Mouse (Mus musculus) right cerebral cortex, postnatal 25 days (tissue): ENCODE data around the gene Bcr.

Source experiments
- DNase-seq: peaks from one replicate; pipeline ENCODE4 v3.0.0; 2022

The Bcr gene

DNA sequence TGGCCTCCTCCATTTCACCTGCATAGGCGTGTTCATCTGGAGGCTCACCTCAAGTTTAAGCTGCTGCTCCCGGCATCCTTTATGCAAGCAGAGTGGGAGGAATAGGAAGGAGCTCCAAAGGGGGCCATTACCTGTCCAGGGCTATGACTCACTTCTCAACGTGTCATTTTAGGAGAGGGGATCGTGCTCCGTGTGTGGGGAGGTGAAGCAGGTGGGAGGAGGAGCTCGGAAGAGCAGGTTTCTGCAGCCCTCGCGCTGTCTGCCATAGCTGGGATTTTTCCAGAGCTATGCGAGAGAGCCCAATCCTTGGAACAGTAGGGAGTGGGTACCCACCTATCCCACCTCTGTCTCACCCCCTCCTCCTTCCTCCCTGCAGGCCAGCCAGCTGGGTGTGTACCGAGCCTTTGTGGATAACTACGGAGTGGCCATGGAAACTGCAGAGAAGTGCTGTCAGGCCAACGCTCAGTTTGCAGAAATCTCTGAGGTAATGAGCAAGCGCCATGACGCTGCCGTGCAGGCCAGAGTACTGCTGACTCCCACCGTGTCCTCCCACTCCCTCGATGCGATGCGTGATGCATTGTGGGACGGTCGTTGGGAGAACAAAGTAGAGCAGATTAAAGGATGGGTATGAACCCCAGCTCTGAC lies 75.2 kb downstream of the Bcr start:
- peak; percentile 50 for DNase-seq

DNA sequence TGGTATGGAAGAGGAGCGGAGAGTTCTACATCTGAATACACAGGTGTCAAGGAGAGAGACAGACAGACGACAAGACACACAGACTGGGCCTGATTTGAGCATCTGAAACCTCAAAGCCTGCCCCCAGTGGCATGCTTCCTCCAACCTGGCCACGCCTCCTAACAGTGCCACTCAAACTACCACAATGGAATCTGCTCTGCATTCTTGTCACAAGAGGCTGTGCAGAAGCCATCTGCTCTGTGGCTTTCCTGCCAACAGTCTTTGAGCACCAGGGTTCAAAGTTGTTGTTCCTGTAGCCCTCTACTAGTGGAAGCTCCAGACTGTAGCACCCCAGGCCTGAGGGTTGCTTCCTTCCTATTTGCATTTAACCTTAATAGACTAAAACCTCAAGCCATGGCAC lies 76.8 kb downstream of the Bcr start:
- DNase-seq: no peak

- DNase-seq: no peak
Observed at GRCm38 (mm10) chr10:75145221-75145620, 84.8 kb downstream of the Bcr start.

- no peak for DNase-seq
Observed at GRCm38 (mm10) chr10:75146001-75146400, 85.6 kb downstream of the Bcr start.

- DNase-seq: no peak
Observed at GRCm38 (mm10) chr10:75146619-75147018, 86.2 kb downstream of the Bcr start.

DNA sequence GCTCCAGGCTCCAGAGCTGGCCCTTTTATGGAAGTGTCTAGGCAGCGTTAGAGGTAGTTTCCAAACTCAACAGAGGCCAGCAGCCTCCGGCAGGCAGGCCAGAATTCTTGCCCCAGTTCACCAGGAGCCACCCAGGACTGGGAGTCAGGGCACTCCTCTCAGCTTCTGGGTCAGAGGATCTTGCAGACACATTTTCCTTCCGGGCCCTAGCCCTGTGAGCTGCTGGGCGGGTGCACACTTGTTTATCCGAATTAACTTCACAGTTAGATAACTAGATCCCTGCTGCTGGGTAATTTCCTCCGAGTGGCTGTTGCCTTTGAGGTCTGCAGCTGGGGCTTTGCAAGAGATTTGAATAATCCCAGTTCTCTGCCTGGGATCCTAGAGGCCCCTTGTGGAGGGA lies 87.9 kb downstream of the Bcr start:
- no peak for DNase-seq

DNA sequence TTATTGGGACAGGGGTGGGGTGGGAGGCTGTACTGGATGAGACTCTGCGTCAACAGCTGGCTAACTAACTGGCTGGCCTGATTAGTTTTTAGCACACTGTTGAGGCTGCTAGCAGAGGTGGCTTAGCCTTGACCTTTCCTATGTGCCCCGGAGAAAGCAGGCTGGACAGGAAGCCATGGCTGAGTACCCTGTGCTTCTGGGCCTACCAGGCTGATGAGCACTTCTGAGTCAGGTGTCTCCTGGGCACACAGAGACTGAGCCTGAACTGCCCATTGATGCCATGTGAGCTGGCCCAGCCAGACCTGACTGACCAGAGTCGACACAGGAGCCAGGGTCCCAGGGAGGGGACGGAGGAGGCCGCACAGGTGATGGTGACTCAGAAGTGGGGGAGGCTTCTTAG lies 90.0 kb downstream of the Bcr start:
- DNase-seq: no peak

DNA sequence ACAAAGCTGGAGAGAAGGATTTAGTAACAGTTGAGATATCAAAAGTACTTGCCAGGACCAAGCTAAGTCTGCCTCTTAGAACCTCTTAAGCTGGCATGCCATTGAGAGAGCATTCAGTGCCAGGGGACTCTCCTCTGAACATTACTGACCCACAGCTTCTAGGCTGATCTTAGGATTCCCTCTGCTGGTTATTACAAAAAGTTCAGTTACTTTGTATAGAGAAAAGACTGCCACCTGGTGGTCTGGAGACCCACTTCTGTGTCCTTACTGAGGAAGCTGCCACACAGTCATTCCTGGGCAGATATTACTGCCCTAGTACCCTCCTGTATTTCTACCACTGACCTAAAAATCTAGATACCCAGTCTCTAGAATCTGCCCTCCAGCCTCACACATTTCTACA lies 90.9 kb downstream of the Bcr start:
- DNase-seq: peak; percentile 49

GRCm38 (mm10) chr10:75156835-75157234 lies 96.4 kb downstream of the Bcr start:
- DNase-seq: no peak

DNA sequence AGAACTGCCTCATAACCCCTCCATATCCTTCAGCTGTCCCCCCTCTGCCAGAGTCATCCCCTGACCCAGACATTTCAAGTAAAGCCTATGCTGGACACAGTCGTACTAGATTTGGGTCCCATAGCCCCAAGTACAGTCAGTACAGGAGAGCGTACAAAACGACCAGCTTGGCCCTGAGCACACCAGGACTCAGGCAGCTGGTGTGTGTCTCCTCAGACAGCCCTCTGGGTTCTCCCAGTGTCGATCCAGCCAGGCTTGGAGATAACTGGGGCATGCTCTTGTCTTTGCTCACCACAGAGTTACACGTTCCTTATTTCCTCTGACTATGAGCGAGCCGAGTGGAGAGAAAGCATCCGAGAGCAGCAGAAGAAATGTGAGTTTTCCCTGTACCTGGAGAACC lies 97.3 kb downstream of the Bcr start:
- no peak for DNase-seq

- DNase-seq: no peak
Observed at GRCm38 (mm10) chr10:75158356-75158755, 98.0 kb downstream of the Bcr start.

- no peak for DNase-seq
Observed at GRCm38 (mm10) chr10:75160171-75160900, 99.9 kb downstream of the Bcr start.

DNA sequence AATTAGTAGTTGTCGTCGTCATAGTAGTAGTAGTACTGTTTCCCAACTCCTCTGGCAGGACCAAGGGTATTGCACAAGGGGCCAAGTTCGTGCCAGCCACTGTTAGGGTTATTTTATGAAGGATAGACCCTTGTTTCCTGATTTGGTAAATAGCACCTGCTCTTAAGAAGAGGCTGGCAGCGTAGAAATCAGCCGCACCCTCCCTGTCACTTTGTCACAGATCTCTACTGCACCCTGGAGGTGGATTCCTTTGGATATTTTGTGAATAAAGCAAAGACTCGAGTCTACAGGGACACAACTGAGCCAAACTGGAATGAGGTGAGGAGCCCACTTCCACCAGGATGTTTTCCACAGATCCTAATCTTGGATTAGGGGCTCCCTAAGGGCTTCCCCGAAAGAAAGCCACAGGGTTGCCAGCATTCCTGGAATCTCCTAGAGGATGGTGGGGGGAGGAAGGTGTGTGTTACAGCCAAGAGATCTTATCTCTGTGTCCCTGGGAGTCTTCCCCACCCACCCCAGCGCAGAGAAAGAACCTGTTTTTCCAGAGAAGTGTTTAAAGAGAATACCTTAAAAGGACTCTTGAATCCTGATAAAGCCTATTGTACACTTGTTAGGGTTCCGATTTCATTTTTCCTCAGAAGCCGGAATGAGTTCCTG lies 105.6 kb downstream of the Bcr start:
- no peak for DNase-seq

DNA sequence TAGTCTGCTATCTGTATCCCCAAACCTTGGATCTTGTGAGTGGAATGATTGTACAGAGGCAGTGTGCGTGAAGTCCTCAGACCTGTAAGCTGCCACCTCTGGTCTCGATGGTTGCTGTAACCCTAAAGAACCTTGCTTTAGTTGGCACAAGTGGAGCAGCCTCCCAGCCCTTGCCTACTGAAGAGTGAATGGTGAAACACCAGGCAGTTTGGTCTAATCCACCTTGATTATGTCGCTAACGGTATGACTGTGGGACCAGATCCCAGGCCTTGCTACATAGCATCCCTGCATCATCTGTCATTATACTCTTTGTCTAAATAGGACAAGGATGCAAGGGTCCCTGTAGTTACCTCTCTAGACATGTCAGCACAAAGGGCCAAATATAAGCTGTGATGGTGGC lies 106.2 kb downstream of the Bcr start:
- DNase-seq: no peak

DNA sequence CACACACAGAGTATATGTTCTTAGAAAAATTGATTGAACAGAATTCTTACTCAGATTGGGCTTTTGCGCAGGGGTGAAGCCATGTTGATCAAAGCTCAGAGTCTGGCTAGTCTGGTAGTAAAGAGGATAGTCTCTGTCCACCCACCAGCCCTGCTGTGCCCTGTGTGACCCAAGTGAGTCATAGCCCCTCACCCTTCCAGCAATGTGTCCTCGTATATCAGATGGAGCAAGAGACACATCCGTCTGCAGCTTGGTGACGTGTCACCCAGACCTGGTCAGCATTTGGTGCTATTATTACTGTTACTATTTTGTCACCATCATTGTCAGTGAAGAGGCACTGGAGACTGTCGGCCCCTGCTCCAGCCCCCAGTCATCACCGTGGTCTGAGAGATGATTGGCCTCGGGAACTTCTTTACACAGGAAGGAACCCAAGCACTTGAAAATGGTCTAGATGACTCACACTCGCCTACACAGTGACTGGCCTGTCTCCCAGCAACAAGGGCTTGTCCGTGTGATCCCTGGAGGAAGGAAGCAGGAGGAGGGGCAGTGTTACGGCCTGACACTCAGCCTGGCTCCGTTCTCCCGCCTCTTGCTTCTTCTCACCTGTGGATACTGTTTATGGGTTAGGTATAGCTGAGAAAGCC lies 109.9 kb downstream of the Bcr start:
- DNase-seq: no peak

- DNase-seq: no peak
Observed at GRCm38 (mm10) chr10:75173056-75173455, 112.7 kb downstream of the Bcr start.

- no peak for DNase-seq
Observed at GRCm38 (mm10) chr10:75173712-75174111, 113.3 kb downstream of the Bcr start.

DNA sequence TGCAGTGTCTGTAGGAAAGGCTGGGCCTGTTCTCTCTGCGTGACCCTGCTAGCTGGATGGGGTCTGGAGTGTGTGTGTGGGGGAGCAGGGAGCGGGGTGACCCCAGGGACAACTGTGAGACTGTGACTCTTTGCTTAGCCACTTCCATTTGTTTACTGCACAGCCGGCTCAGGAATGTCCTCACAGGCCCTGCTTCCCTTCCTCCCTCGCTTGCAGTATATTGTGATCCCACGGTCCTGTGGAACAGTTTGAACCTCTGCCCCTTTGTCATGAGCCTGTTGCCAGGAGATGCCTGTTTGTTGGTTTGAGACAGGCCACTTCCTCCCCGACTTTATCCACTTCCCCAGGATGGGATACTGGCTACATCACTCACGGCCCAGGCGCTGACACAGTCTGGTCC lies 116.1 kb downstream of the Bcr start:
- DNase-seq: no peak

DNA sequence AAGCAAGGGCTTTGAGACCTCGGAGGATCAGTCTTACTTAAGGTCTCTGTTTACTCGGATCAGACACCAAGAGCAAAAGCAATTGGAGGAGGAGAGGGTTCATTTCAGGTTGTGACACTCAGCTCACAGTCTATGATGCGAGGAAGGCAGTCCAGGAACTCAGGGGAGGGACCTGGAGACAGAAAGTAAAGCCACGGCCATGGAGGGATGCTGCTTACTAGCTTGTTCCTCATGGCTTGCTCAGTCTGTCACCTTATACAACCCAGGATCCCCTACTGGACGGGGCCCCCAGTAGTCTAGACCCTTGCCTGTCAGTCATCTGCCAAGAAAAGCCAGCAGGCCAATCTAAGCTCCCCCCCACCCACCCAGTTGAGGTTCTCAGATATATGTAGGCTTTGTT lies 118.5 kb downstream of the Bcr start:
- DNase-seq: peak; percentile 2

- peak; percentile 68 for DNase-seq
Observed at GRCm38 (mm10) chr10:75182151-75182774, 121.9 kb downstream of the Bcr start.

GRCm38 (mm10) chr10:75184826-75185225 lies 124.4 kb downstream of the Bcr start:
- no peak for DNase-seq

DNA sequence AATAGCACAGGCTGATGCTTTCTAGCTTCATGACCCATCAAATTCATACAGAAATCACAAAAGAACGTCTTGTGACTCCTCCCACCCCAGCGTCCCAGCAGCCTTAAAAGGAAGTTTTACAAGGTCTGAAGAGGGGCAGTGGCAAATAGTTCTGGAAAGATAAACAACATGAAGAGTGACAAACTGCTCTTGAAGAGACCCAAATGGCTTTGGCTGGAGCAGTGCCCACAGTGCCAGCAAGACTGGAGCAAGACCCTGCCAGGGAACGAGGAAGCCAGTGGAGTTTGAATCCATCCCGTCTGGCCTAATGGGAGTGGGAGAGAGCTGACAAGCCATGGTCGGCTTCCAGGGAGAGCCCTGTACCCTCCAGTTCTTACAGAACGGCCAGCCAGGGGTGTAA lies 126.2 kb downstream of the Bcr start:
- DNase-seq: no peak

- no peak for DNase-seq
Observed at GRCm38 (mm10) chr10:75187366-75188056, 127.1 kb downstream of the Bcr start.
